Mouse (Mus musculus) heart, adult 18-20 months (tissue): ENCODE results near the gene Usp3. TPM values are rescaled to one million over a fixed set of nuclear protein-coding genes. Genes with fewer than 3 reads are reported as not detected.

ENCODE experiments used
- DNase-seq, 2 experiments: peaks; one replicate each; pipeline ENCODE4 v3.0.0; 2021 to 2022; ENCODE audit warnings: mixed read lengths in 1 of 2
- total RNA-seq, 2 experiments: library from RNA; stranded (reverse); gene quantifications; 2 replicates each; pipeline ENCODE4 v1.2.3; 2021

Usp3 gene
- total RNA-seq, 2 experiments from 2014 or later = 14.4 to 19.6 TPM

GRCm38 (mm10) chr9:66510944-66511343, 82.0 kb downstream of the Usp3 start:
- DNase-seq = peak in 1 of 2 experiments; percentile 24

DNA sequence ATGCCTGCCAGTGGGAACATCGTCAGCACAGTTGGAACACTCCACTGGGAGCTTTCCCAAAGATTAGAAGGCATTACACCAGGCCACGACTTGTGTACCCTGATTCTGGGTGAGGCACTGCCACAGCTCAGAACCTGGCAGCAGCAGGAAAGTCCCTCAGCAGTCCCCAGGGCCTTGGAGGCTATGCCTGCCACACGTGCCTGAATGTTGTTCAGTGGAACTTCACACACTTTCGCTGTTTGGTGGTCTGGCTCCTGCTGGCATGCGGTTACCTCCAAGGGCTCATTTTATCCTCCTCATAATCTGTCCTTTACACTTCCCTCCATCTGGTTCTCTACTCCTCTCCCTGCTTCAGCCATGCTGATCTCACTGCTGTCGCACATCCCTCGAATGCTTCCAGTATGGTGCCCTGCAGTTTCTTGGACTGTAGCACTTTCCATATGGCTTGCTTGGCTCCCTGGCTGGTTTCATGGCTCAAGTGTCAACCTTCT, 82.5 kb downstream of the Usp3 start:
- peak; percentile 49 to 69 for DNase-seq

GRCm38 (mm10) chr9:66508890-66509399, 84.0 kb downstream of the Usp3 start:
- no peak for DNase-seq

DNA sequence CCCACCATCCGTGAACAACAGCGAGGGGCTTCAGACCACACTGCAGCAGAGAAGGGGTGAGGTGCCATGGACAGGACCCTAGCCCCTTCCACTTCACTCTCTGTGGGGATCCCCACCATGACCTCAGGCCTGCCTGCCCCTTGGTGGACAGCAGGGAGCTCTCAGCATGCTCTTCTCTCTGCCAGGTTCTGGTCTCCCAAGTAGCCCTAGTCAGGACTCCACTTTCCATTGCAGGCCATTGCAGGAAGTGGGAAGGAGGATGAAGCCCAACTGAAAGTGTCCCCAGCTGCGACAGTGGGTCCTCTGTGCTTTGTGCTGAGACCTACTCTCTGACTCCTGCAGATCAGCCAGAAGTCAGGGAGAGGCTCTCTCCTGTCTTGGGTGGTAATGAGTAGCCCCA, 85.3 kb downstream of the Usp3 start:
- DNase-seq = no peak

GRCm38 (mm10) chr9:66506424-66506823, 86.5 kb downstream of the Usp3 start:
- no peak for DNase-seq

DNA sequence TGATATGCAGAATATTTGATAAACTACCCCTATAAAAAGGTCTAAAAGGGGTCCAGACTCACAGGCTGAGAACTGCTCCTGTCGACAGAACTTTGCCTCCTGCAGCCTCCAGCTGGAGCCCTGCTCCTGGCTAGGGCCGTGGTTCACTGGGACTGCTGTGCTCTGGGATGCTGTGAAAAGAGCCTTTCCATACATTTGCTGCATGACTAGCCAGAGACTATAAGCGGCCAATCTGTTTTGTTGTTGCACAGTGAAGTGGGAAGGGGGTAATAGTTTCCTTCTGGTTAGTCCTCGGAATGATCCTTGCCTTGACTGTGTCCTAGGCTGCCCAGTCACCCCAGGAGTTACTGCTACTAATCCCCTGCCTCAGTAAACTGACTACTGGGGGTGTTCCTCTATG, 86.9 kb downstream of the Usp3 start:
- no peak for DNase-seq

- peak in 1 of 2 experiments; percentile 27 for DNase-seq
Measured at GRCm38 (mm10) chr9:66505141-66505917, 87.6 kb downstream of the Usp3 start.

- no peak for DNase-seq
Measured at GRCm38 (mm10) chr9:66504518-66504917, 88.4 kb downstream of the Usp3 start.

- DNase-seq = no peak
Measured at GRCm38 (mm10) chr9:66503879-66504411, 89.0 kb downstream of the Usp3 start.

GRCm38 (mm10) chr9:66501248-66501647, 91.7 kb downstream of the Usp3 start:
- DNase-seq = no peak

- DNase-seq = no peak
Measured at GRCm38 (mm10) chr9:66493992-66494391, 99.0 kb downstream of the Usp3 start.

GRCm38 (mm10) chr9:66492361-66492760, 100.6 kb downstream of the Usp3 start:
- no peak for DNase-seq

DNA sequence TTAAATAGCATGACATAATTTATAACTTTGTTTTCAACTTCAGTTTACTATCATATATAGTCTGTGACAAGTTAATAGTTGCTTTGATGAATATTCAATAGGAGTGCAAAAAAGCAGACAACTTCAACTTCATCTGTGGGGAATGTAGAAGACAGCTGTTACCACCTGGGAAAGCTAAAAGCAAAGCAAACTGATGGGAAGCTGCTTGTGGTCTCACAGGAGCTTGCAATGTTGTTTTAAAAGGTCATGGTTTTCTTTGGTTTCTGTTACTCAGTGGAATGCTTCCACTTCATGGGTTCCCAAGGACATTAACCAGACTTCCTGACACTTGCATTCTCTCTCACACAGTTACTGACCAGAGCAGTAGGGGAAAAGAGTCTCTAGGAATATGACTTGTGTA, 104.2 kb downstream of the Usp3 start:
- DNase-seq = no peak

DNA sequence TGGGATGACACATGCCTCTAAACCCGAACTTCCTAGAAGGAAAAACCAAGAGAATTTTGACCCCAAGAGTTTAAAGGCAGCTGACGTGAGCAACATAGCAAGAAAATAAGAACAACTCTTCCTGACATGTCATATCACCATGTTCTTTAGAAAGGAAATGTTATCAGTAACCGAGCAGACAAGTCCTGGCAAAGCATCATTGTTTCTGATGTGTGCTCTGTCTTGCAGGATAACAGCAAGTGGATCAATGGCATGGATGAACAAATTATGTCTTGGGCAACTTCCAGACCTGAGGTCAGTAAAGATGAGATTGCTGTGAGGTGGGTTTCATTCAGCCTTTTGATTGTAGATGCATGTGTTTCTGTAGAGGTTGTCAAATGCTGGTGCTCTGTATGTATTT, 109.5 kb downstream of the Usp3 start:
- no peak for DNase-seq

DNA sequence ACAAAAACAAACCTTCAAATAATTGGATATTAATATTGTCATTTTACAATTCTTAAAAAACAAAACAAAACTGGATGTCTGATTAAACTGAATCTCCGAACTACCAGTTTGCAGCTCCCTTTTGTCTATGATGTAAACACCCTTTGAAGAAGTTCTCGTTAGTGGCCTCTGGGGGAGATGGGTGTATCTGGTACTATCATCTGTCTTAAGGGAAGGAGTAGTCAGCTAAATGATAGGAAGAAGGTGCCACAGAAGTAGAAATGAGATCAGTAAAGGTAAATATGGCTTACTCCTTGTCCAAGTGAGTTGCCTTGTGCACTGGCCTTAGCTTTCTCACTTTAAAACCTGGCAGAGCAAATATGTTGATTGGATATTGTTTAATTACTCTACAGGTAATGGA, 115.2 kb downstream of the Usp3 start:
- no peak for DNase-seq

DNA sequence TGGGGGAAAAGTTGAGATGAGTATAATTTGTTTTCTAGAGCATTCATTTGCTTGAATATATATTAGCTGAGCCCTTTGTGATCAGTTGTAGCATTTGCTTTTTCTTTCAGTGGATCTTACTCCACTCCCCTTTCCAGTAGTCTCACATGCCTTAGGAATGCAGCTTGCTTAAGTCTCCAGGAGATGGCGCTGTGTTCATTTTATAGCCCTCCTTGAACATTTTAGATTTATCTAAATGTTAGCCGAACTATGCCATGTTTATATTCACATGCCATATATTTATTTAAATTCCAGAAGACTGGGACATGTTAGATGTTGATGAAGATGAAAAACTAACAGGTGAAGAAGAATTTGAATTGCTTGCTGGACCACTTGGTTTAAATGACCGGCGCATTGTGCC, 127.9 kb downstream of the Usp3 start:
- peak; percentile 6 to 34 for DNase-seq

Other genes with a start within 250 kb of the Usp3 start
- 10 to 100 TPM; 31.4 to 36.5 TPM for gene Herc1, start 242.7 kb downstream of the Usp3 start, total RNA-seq
- 10 to 100 TPM; 35.6 to 38.2 TPM for gene Fbxl22, start 78.5 kb downstream of the Usp3 start, total RNA-seq
- not detected for gene Car12, start 120.5 kb upstream of the Usp3 start, total RNA-seq
- gene Aph1b, start 202.3 kb upstream of the Usp3 start, total RNA-seq = 1 to 10 TPM; 5.7 to 6.2 TPM
- not detected for gene Gm10647, start 203.9 kb upstream of the Usp3 start, total RNA-seq
- 1 to 10 TPM in 1 of 2 experiments, under 1 TPM in 1; 0.72 to 2.6 TPM for gene Aph1c, start 241.6 kb upstream of the Usp3 start, total RNA-seq